Mouse (Mus musculus) C2C12 (cell line): Measurements from ENCODE around the gene Syngr2.

ENCODE experiments used
- CEBPB ChIP-seq: IDR thresholded peaks from one replicate; pipeline ENCODE4 v1.6.1; 2011; ENCODE audit warnings: low read depth, mild to moderate bottlenecking, control low read depth, moderate library complexity
- CTCF ChIP-seq: IDR thresholded peaks from one replicate; pipeline ENCODE4 v1.5.1; 2011; ENCODE audit not compliant: control insufficient read depth, insufficient read depth, insufficient read length
- FOSL1 ChIP-seq: IDR thresholded peaks from one replicate; pipeline ENCODE4 v1.8.0; 2011; ENCODE audit warnings: mild to moderate bottlenecking, low read length; ENCODE audit not compliant: poor library complexity, insufficient read depth, severe bottlenecking
- MAX ChIP-seq: IDR thresholded peaks from one replicate; pipeline ENCODE4 v1.6.1; 2011; ENCODE audit warnings: mild to moderate bottlenecking, control low read depth
- MYOD1 ChIP-seq: IDR thresholded peaks from one replicate; pipeline ENCODE4 v1.6.1; 2011; ENCODE audit warnings: low read depth; ENCODE audit not compliant: control insufficient read depth, insufficient read length
- MYOG ChIP-seq: IDR thresholded peaks from one replicate; pipeline ENCODE4 v1.6.1; 2011; ENCODE audit not compliant: control insufficient read depth, insufficient read length; ENCODE audit errors: extremely low read depth
- USF1 ChIP-seq: IDR thresholded peaks from one replicate; pipeline ENCODE4 v1.6.1; 2011; ENCODE audit warnings: low read depth, mild to moderate bottlenecking, control low read depth, moderate library complexity

DNA sequence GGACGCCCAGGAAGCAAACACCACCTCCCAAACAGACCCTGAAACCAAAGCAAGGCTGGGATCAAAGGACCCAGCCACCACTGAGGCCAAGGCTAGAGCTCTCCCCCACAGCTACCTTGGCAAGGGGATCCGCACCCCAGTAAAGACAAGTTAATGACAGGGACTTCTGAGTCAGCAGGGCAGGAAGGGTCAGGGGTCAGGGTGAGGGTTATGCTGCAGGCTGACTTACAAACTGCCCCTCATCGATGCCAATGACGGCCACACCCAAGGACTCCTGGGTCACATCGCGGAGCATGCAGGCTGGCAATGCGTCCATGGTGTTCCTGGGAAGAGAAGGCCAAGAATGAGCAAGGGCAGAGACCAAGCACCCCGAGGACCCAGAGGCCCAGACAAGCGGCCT is 12.4 kb downstream of the Syngr2 start:
- no peak for TF ChIP-seq CTCF
- TF ChIP-seq CEBPB, result no peak
- no peak for TF ChIP-seq MAX
- TF ChIP-seq MYOG, result no peak
- TF ChIP-seq MYOD1, result no peak
- TF ChIP-seq USF1, result no peak
- no peak for TF ChIP-seq FOSL1
